Mouse (Mus musculus): ENCODE measurements around the gene Efcab6.

- TF ChIP-seq CTCF (IDR thresholded peaks at IDR 0.05; ENCODE audit: extremely low read depth, insufficient read depth, low read length) (no peak), POLR2A (IDR thresholded peaks at IDR 0.05; ENCODE audit: extremely low read depth, insufficient read depth, low read length) (no peak)
Measured at GRCm38 (mm10) chr15:84094921-84095320, 29.7 kb upstream of the Efcab6 start.
